Mouse (Mus musculus): ENCODE data around the gene Mtmr6. TPM values are rescaled to one million over a fixed set of nuclear protein-coding genes. Genes with fewer than 3 reads are reported as not detected.
A peak's percentile ranks its signal among the peaks of the same experiment; 100 is the strongest.

The Mtmr6 gene
- total RNA-seq, 2 experiments from 2014 or later: 103 to 105 TPM

GRCm38 (mm10) chr14:60257101-60257500 is 7.9 kb upstream of the Mtmr6 start:
- H3K4me3 ChIP-seq: no peak overlapping the region
- TF ChIP-seq CTCF (conservative IDR thresholded peaks at IDR 0.05): no peak
- no peak for DNase-seq (ENCODE audit: low spot score in 2 of 2)

DNA sequence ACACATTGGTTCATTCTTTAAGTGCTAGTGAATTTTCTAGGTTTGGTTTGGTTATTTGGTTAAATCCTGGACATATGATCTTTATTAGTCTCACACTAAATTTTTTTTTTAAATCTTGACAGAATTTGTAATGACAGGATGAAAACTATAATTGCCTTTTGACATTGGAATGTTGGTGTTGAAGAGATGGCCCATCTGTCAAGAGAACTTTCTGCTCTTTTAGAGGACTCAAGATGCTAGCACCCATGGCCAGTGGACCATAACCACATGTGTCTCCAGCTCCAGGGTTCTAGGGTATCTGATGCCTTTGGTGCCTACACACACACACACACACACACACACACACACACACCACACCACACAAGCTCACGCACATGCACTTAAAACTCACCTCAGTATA is 7.2 kb upstream of the Mtmr6 start:
- Histone ChIP-seq H3K4me3 (no peak overlapping the region), H3K27ac (no peak overlapping the region)
- DNase-seq (ENCODE audit: low spot score in 2 of 2): no peak
- TF ChIP-seq CTCF (conservative IDR thresholded peaks at IDR 0.05): no peak

More at GRCm38 (mm10) chr14:60257101-60257500, 7.9 kb upstream of the Mtmr6 start:
- no peak overlapping the region for H3K27ac ChIP-seq

GRCm38 (mm10) chr14:60262316-60262715 is 2.7 kb upstream of the Mtmr6 start:
- DNase-seq (ENCODE audit: low spot score in 2 of 2): no peak
- Histone ChIP-seq H3K4me3 (no peak overlapping the region), H3K27ac (no peak overlapping the region)
- TF ChIP-seq CTCF (conservative IDR thresholded peaks at IDR 0.05): no peak

GRCm38 (mm10) chr14:60269333-60269732 is 4.3 kb downstream of the Mtmr6 start:
- H3K4me3 ChIP-seq: no peak overlapping the region
- TF ChIP-seq CTCF (conservative IDR thresholded peaks at IDR 0.05): no peak
- DNase-seq (ENCODE audit: low spot score in 2 of 2): no peak
- H3K27ac ChIP-seq: no peak overlapping the region

- no peak for DNase-seq (ENCODE audit: low spot score in 2 of 2)
- no peak for TF ChIP-seq CTCF (conservative IDR thresholded peaks at IDR 0.05)
- no peak overlapping the region for H3K4me3 ChIP-seq
- peak overlapping the region; percentile 37 for H3K27ac ChIP-seq
Measured at GRCm38 (mm10) chr14:60273346-60273745, 8.3 kb downstream of the Mtmr6 start.

DNA sequence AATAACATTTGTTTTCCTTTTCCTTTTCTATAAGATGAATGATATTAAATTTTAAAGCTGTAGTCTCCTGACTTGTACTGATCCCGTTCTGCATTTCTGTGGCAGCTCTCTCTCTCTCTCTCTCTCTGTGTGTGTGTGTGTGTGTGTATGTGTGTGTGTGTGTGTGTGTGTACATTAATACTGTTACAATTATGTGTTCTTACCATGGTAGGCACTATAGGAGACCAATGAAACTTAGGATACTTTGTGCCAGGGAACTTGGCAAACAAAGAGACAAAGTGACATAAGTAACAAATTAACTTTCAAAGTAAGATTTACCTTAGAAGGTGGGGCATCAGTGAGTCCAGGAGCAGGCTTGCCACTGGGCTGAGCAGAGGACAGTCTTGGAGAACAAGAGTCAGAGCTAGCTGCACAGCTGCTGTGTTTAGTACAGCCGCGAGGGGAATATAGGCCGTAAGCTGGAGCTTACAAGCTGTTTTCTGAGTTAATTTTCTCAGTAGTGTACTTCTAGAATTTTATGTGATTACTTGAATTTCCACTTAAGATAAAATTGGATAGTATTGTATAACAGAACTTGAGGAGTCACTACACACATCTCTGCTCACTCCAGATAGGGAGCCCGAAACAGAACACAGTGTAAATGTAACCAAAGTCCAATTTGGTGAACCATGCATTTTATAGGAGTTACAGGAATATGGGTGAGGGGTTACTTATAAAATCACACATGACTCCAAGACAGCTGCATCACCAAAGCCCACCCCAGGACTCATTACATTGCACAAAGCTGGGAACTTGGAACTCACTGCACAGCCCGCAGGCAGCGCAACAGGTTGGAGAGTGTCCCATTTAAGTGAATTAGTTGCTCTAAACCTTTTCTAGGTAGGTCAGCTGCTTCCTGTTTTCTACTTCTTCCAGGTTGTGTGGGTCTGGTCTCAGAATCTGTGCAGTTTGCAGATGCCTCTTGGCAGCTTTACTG is 10.6 kb downstream of the Mtmr6 start:
- TF ChIP-seq CTCF (conservative IDR thresholded peaks at IDR 0.05): no peak

DNA sequence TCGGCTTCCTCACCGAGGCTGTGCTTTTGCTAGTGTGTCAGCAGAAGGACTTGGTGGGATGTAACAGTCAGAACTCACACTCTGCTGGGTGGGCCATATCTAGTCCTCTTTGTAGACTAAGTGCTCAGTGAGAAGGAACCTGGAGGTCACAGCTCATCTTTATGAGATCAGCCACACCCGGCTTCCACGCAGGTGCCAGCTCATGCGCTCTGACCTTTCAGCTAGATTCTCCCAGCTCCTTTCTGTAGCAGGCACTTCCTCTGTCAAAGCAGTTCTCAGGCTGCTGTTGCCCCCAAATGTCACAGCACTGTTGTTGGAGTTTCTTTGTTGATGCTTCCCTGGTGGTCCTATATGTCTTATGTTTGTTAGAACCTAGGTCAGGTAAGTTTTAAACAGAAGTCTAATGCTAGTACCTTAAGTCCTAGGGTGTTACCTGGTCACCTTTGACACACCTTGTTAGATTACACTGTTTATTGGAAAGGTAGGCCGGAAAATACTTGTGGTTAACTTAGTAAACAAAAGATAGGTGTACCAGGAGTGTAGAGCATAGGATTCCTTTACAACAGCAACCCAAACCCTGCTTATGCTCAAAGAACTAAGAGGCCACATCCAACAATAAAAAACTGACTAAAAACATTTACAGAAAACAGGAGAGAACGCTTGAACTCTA is 21.3 kb downstream of the Mtmr6 start:
- no peak overlapping the region for H3K27ac ChIP-seq
- no peak for DNase-seq (ENCODE audit: low spot score in 2 of 2)
- no peak for TF ChIP-seq CTCF (conservative IDR thresholded peaks at IDR 0.05)
- H3K4me3 ChIP-seq: no peak overlapping the region

More for the DNA sequence above, 10.6 kb downstream of the Mtmr6 start:
- DNase-seq (ENCODE audit: low spot score in 2 of 2): no peak
- Histone ChIP-seq H3K4me3 (no peak overlapping the region), H3K27ac (no peak overlapping the region)

DNA sequence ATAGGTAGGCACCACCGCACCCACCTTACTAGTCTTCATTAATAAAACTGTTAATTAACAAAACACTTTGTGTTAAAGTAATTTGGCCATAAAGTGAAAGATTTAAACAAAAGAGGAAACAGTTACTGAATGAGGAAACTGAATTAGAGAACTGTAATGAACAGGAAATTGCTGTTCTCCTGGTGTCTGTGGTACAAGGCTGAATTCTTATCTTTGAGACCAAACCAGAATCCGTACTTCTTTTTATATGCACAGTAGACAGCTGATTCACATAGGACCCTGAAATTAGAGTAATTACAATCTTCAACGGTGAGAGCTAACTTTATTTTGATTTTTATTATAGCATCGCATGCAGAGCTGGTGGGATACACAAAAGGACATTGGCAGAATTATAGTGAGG is 25.3 kb downstream of the Mtmr6 start:
- TF ChIP-seq CTCF (conservative IDR thresholded peaks at IDR 0.05): no peak
- DNase-seq (ENCODE audit: low spot score in 2 of 2): no peak
- Histone ChIP-seq H3K4me3 (no peak overlapping the region), H3K27ac (no peak overlapping the region)

GRCm38 (mm10) chr14:60295531-60295930 is 30.5 kb downstream of the Mtmr6 start:
- TF ChIP-seq CTCF (conservative IDR thresholded peaks at IDR 0.05): no peak
- no peak overlapping the region for H3K27ac ChIP-seq
- no peak for DNase-seq (ENCODE audit: low spot score in 2 of 2)
- no peak overlapping the region for H3K4me3 ChIP-seq

- H3K27ac ChIP-seq: peak overlapping the region; percentile 25; the same call in 1 of the 2 replicates
- H3K4me3 ChIP-seq: no peak overlapping the region
- peak; percentile 73 for TF ChIP-seq CTCF (conservative IDR thresholded peaks at IDR 0.05)
- DNase-seq (ENCODE audit: low spot score in 2 of 2): peak; percentile 15 to 31
Measured at GRCm38 (mm10) chr14:60300224-60300991, 35.4 kb downstream of the Mtmr6 start.

DNA sequence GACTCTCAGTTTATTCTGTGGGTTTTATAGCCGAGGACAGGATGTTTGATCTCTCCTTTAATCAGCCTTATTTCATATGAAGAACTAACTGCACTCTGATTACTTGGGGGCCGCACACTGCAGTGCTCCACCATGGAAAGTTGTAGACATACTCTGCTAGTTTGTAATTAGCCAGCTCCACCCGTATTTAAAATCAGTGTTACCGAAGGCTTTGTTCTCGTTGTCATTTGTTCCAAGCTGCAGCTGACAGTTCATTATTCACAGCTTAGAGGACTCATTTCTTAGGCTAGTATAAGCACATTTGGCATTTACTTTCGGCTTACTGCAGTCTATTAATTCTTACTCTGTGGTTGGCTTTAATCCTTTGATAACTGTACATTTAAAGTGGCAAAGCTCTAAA is 36.0 kb downstream of the Mtmr6 start:
- no peak for TF ChIP-seq CTCF (conservative IDR thresholded peaks at IDR 0.05)
- no peak overlapping the region; the same call in 1 of the 2 replicates for H3K27ac ChIP-seq
- no peak overlapping the region for H3K4me3 ChIP-seq
- no peak for DNase-seq (ENCODE audit: low spot score in 2 of 2)

DNA sequence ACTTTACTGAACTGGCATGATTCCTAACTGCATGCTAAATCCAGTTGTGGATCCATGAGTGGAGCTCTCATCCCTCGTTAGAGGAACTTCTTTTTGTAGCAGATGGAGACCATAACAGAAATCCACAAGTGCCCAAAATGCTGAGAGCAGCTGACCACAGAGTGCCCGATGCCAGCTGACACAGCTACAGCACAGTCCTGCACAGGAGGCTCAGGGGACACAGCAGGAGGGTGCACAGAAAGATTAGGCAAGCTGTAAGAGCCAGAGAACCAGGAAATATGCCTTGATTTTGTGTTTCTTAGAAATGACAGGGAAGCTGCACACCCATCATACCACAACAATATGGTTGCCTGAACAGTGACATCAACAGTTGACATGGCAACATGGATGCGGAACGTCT is 37.4 kb downstream of the Mtmr6 start:
- TF ChIP-seq CTCF (conservative IDR thresholded peaks at IDR 0.05): no peak
- no peak overlapping the region for H3K4me3 ChIP-seq
- no peak overlapping the region for H3K27ac ChIP-seq
- DNase-seq (ENCODE audit: low spot score in 2 of 2): no peak

All from layer of hippocampus, adult 2 months (tissue).